Mouse (Mus musculus): ENCODE measurements around the gene C1ra. TPM values are rescaled to one million over a fixed set of nuclear protein-coding genes. Genes with fewer than 3 reads are reported as not detected.
"Not testable (repeated sequence)": the region's sequence is repeated elsewhere in the genome, so short reads cannot be mapped to it uniquely, and the experiment has no call there.

The C1ra gene
- polyA plus RNA-seq, 1 experiment from 2014 or later = 0.14 TPM

GRCm38 (mm10) chr6:124561611-124562010, 49.4 kb downstream of the C1ra start:
- not testable (repeated sequence) for H3K27me3 ChIP-seq; H3K4me1 ChIP-seq (replicated peaks); ATAC-seq (ENCODE audit: low read depth); H3K36me3 ChIP-seq; H3K4me3 ChIP-seq; H3K27ac ChIP-seq (replicated peaks); H3K4me2 ChIP-seq; H3K9me3 ChIP-seq; H3K9ac ChIP-seq
- 88% methylated on average over 2 of the region's 2 CpGs for WGBS

DNA sequence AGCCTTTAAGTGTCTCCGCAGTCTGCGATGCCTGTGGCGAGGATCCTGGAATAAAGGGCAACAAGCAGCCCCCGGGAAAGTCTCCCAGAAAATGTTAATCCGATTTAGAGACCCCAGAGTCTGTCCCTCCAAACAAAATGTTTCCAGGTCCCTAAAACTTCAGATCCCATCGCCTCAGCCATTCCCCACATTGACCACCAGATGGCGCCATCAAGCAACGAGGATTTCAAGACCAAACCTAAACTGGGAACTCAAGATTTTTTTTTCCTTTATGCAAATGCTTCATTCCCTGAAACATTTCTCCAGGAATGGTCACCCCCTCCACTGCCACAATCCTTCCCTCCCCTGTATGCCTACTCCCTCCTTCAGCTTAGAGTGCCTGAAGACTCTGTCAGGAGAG, 57.8 kb downstream of the C1ra start, which contains the start of gene C1rb:
TSS of gene C1rb (plus strand) at position 269 of the 400 bp plus-strand sequence.
- Histone ChIP-seq H3K27ac (replicated peaks) (no peak within 1 kb of the TSS), H3K27me3 (no peaks in the 10 kb centered on the region), H3K9ac (no peak within 1 kb of the TSS), H3K36me3 (no peaks in the 10 kb centered on the region), H3K4me2 (no peak within 1 kb of the TSS), H3K4me3 (no peak within 1 kb of the TSS), H3K4me1 (replicated peaks) (no peaks in the 10 kb centered on the region), H3K9me3 (no peaks in the 10 kb centered on the region)
- WGBS = 4% methylated on average over 8 of the region's 8 CpGs
- ATAC-seq (ENCODE audit: low read depth) = 0 out of 2 replicates have a peak, but pooled peaks have one; percentile 40

Other genes with a start within 250 kb of the C1ra start
- 0.07 and 0.11 TPM in 2 replicates for gene Cd163, start 207.7 kb upstream of the C1ra start, polyA plus RNA-seq (2015; fragmentation: Nextera tagmentation; extraction: Ambion mirVana)
- 66.9 and 67.6 TPM in 2 replicates for gene Pex5, start 97.3 kb upstream of the C1ra start, polyA plus RNA-seq (2015; fragmentation: Nextera tagmentation; extraction: Ambion mirVana)
- gene Clstn3, start 47.6 kb upstream of the C1ra start, polyA plus RNA-seq (2015; fragmentation: Nextera tagmentation; extraction: Ambion mirVana) = 69.8 and 75.1 TPM in 2 replicates
- gene C1rl, start 19.3 kb upstream of the C1ra start, polyA plus RNA-seq (2015; fragmentation: Nextera tagmentation; extraction: Ambion mirVana) = 0.22 and 0.54 TPM in 2 replicates
- gene C1s1, start 30.0 kb downstream of the C1ra start, polyA plus RNA-seq (2015; fragmentation: Nextera tagmentation; extraction: Ambion mirVana) = 0.30 and 0.39 TPM in 2 replicates
- gene C1rb, start 57.9 kb downstream of the C1ra start, polyA plus RNA-seq (2015; fragmentation: Nextera tagmentation; extraction: Ambion mirVana) = not detected in 2 replicates
- gene C1s2, start 123.7 kb downstream of the C1ra start, polyA plus RNA-seq (2015; fragmentation: Nextera tagmentation; extraction: Ambion mirVana) = 0.12 TPM in 1 of 2 replicates, not detected in the other
- gene Lpcat3, start 150.6 kb downstream of the C1ra start, polyA plus RNA-seq (2015; fragmentation: Nextera tagmentation; extraction: Ambion mirVana) = 43.2 and 43.7 TPM in 2 replicates
- gene Emg1, start 199.8 kb downstream of the C1ra start, polyA plus RNA-seq (2015; fragmentation: Nextera tagmentation; extraction: Ambion mirVana) = 110 and 120 TPM in 2 replicates
- gene Phb2, start 199.9 kb downstream of the C1ra start, polyA plus RNA-seq (2015; fragmentation: Nextera tagmentation; extraction: Ambion mirVana) = 259 and 270 TPM in 2 replicates
- gene Ptpn6, start 226.3 kb downstream of the C1ra start, polyA plus RNA-seq (2015; fragmentation: Nextera tagmentation; extraction: Ambion mirVana) = 6.0 and 7.9 TPM in 2 replicates
- 687 and 693 TPM in 2 replicates for gene Grcc10, start 229.0 kb downstream of the C1ra start, polyA plus RNA-seq (2015; fragmentation: Nextera tagmentation; extraction: Ambion mirVana)
- not detected in 2 replicates for gene Gm45234, start 243.6 kb downstream of the C1ra start, polyA plus RNA-seq (2015; fragmentation: Nextera tagmentation; extraction: Ambion mirVana)
- 21.0 and 23.1 TPM in 2 replicates for gene Atn1, start 244.1 kb downstream of the C1ra start, polyA plus RNA-seq (2015; fragmentation: Nextera tagmentation; extraction: Ambion mirVana)

Data from neural tube, embryonic 13.5 days (tissue).